ENCODE assay signal across 9 mouse cellular contexts in genomic region chr2:135966871-135967557, GRCm38 (mm10).
DNase-seq lines count a peak whose midpoint lies in the region; ATAC-seq lines count a peak whose summit lies in the region.
"Had no signal": no experiment of that assay in that cellular context is flagged by ENCODE, and none has a peak within 500 bp of the region (broad histone marks: within the 10 kb centered on the region; RNA-seq: fewer than 3 reads in every experiment).

No protein-coding gene starts in this region.

- H3K4me1 ChIP-seq in hindbrain, embryonic 14.5 days (replicated peaks; ENCODE audit: control insufficient read depth, insufficient read depth, low read length) = peaks cover 11% of the 10 kb centered on the region; the same call in 1 of the 2 replicates
- H3K4me1 ChIP-seq in neural tube, embryonic 15.5 days = peaks cover 9% of the 10 kb centered on the region
- H3K4me1 ChIP-seq: megakaryocyte, embryonic 14.5 days had no signal

- H3K27me3 ChIP-seq in hindbrain, embryonic 14.5 days (ENCODE audit: control insufficient read depth, insufficient read depth, low read length) = no peaks in the 10 kb centered on the region
- H3K27me3 ChIP-seq in neural tube, embryonic 15.5 days (replicated peaks) = no peaks in the 10 kb centered on the region
- H3K27me3 ChIP-seq: megakaryocyte, embryonic 14.5 days had no signal

- DNase-seq in ovary, postnatal 36 days (ENCODE audit: low spot score) = peak; percentile 26
- no peak for DNase-seq in ovary, adult 18-20 months (ENCODE audit: low spot score)
- DNase-seq in adrenal gland, adult 2 months = peak; percentile 24
- peak; percentile 84 for DNase-seq in hindbrain, embryonic 14.5 days (ENCODE audit: low spot score)
- DNase-seq in lung, adult 18-20 months = peak; percentile 33 to 55
- no peak for DNase-seq in urinary bladder, postnatal 10 days (ENCODE audit: low spot score)

- H3K4me3 ChIP-seq in hindbrain, embryonic 14.5 days (replicated peaks; ENCODE audit: low read length) = no peak overlapping the region
- H3K4me3 ChIP-seq in neural tube, embryonic 15.5 days (replicated peaks) = no peak overlapping the region
- H3K4me3 ChIP-seq: megakaryocyte, embryonic 14.5 days had no signal

- no peak overlapping the region for H3K4me2 ChIP-seq in hindbrain, embryonic 14.5 days (replicated peaks)
- no peak overlapping the region for H3K4me2 ChIP-seq in neural tube, embryonic 15.5 days

- no peak overlapping the region for H3K9ac ChIP-seq in hindbrain, embryonic 14.5 days
- no peak overlapping the region for H3K9ac ChIP-seq in neural tube, embryonic 15.5 days (replicated peaks)

- H3K27ac ChIP-seq in hindbrain, embryonic 14.5 days = no peak overlapping the region
- no peak overlapping the region for H3K27ac ChIP-seq in neural tube, embryonic 15.5 days (replicated peaks)

- 58% methylated on average over 16 of the region's 16 CpGs for WGBS in hindbrain, embryonic 14.5 days
- 61% methylated on average over 16 of the region's 16 CpGs for WGBS in neural tube, embryonic 15.5 days

- peaks cover 9% of the 10 kb centered on the region; the same call in 1 of the 2 replicates for H3K36me3 ChIP-seq in hindbrain, embryonic 14.5 days (replicated peaks; ENCODE audit: control insufficient read depth, insufficient read depth)
- H3K36me3 ChIP-seq in neural tube, embryonic 15.5 days = peaks cover 5% of the 10 kb centered on the region; the same call in 1 of the 2 replicates

- peak; percentile 91 for ATAC-seq in common myeloid progenitor, adult 5-6 weeks (replicated peaks; ENCODE audit: low read depth, poor library complexity, severe bottlenecking)
- peak; percentile 35; the same call in 1 of the 2 replicates for ATAC-seq in hindbrain, embryonic 14.5 days (ENCODE audit: low FRiP score)
- peak; percentile 23; the same call in 1 of the 2 replicates for ATAC-seq in neural tube, embryonic 15.5 days (ENCODE audit: low FRiP score)

- H3K9me3 ChIP-seq in hindbrain, embryonic 14.5 days (ENCODE audit: control insufficient read depth, low read length) = no peaks in the 10 kb centered on the region
- H3K9me3 ChIP-seq in neural tube, embryonic 15.5 days (replicated peaks) = no peaks in the 10 kb centered on the region
- H3K9me3 ChIP-seq: megakaryocyte, embryonic 14.5 days had no signal

Comparison
In these comparisons a context has a peak if more than half of its experiments do, and no peak if none do; other contexts are left out.
1. DNase-seq: peak in ovary, postnatal 36 days (single experiment), adrenal gland, adult 2 months (single experiment), hindbrain, embryonic 14.5 days (single experiment) and lung, adult 18-20 months (2 of 2); none in ovary, adult 18-20 months (single experiment) and urinary bladder, postnatal 10 days (single experiment).
2. ATAC-seq: peak in every context shown above with its lines; median percentile 91 in common myeloid progenitor, adult 5-6 weeks; 35 in hindbrain, embryonic 14.5 days; 23 in neural tube, embryonic 15.5 days.